Mouse (Mus musculus) neural tube, embryonic 15.5 days (tissue): Measurements from ENCODE around the gene Rnf222. TPM values are rescaled to one million over a fixed set of nuclear protein-coding genes. Genes with fewer than 3 reads are reported as not detected.

Experiments used
- ATAC-seq: fragments of 200-750 bp; cut with Nextera tagmentation; 2 replicates; pipeline ENCODE4 v1.8.0; 2017; ENCODE audit warnings: mild to moderate bottlenecking, moderate TSS enrichment, moderate library complexity; ENCODE audit not compliant: low FRiP score
- H3K27ac ChIP-seq: fragments of 300-500 bp; sonication (generic); replicated peaks from 2 replicates; pipeline ENCODE4 v1.5.1; 2015; ENCODE audit warnings: mild to moderate bottlenecking, inconsistent platforms
- H3K27me3 ChIP-seq: fragments of 300-500 bp; sonication (generic); replicated peaks from 2 replicates; pipeline ENCODE4 v1.6.1; 2015; ENCODE audit warnings: inconsistent platforms
- H3K36me3 ChIP-seq: fragments of 300-500 bp; sonication (generic); 2 replicates; pipeline ENCODE4 v1.6.1; 2015; ENCODE audit warnings: inconsistent platforms
- H3K4me1 ChIP-seq: fragments of 300-500 bp; sonication (generic); 2 replicates; pipeline ENCODE4 v1.6.1; 2015; ENCODE audit warnings: inconsistent platforms
- H3K4me2 ChIP-seq: fragments of 300-500 bp; sonication (generic); 2 replicates; pipeline ENCODE4 v1.6.1; 2015; ENCODE audit warnings: inconsistent platforms, mild to moderate bottlenecking, moderate library complexity
- H3K4me3 ChIP-seq: fragments of 300-500 bp; sonication (generic); replicated peaks from 2 replicates; pipeline ENCODE4 v1.5.1; 2015; ENCODE audit warnings: mild to moderate bottlenecking, inconsistent platforms
- H3K9ac ChIP-seq: fragments of 300-500 bp; sonication (generic); replicated peaks from 2 replicates; pipeline ENCODE4 v1.6.1; 2015; ENCODE audit warnings: mild to moderate bottlenecking, inconsistent platforms
- H3K9me3 ChIP-seq: fragments of 300-500 bp; sonication (generic); replicated peaks from 2 replicates; pipeline ENCODE4 v1.6.1; 2016; ENCODE audit warnings: inconsistent platforms
- WGBS: fragments of 180-500 bp; shearing (Covaris S2); methylation state at CpG from one replicate; pipeline ENCODE4 v1.1.7; 2015; ENCODE audit warnings: mixed read lengths; 5-methylcytosine and 5-hydroxymethylcytosine counted together
- polyA plus RNA-seq: library from polyadenylated mRNA; unstranded; fragments of >200 nt; fragmentation: Nextera tagmentation; extraction: Ambion mirVana; gene quantifications from 2 replicates; pipeline ENCODE4 v1.2.1, GENCODE M21; 2015

Rnf222 gene
- polyA plus RNA-seq, 1 experiment from 2014 or later = not detected

- peaks cover 20% of the 10 kb centered on the region for H3K4me1 ChIP-seq
- H3K9me3 ChIP-seq = no peaks in the 10 kb centered on the region
- peak overlapping the region; percentile 80 for H3K4me2 ChIP-seq
- 0 out of 2 replicates have a peak, but pooled peaks cover 4% of the 10 kb centered on the region for H3K27me3 ChIP-seq
- WGBS = 2% methylated on average over 11 of the region's 11 CpGs
- H3K27ac ChIP-seq = no peak overlapping the region
- peak overlapping the region; percentile 96 for H3K9ac ChIP-seq
- no peak for ATAC-seq
- peak overlapping the region; percentile 93 for H3K4me3 ChIP-seq
- peaks cover 42% of the 10 kb centered on the region for H3K36me3 ChIP-seq
Observed at GRCm38 (mm10) chr11:68902367-68902766, 14.0 kb downstream of the Rnf222 start.

- peak overlapping the region; percentile 80 for H3K4me2 ChIP-seq
- H3K4me3 ChIP-seq = peak overlapping the region; percentile 93
- H3K27ac ChIP-seq = no peak overlapping the region
- no peak for ATAC-seq
- H3K4me1 ChIP-seq = peaks cover 20% of the 10 kb centered on the region
- 0 out of 2 replicates have a peak, but pooled peaks cover 4% of the 10 kb centered on the region for H3K27me3 ChIP-seq
- peak overlapping the region; percentile 96 for H3K9ac ChIP-seq
- WGBS = 81% methylated on average over 5 of the region's 5 CpGs
- no peaks in the 10 kb centered on the region for H3K9me3 ChIP-seq
- peaks cover 42% of the 10 kb centered on the region for H3K36me3 ChIP-seq
Observed at GRCm38 (mm10) chr11:68902823-68903222, 14.5 kb downstream of the Rnf222 start.

GRCm38 (mm10) chr11:68903775-68904174 is 15.4 kb downstream of the Rnf222 start:
- Histone ChIP-seq H3K4me1 (peaks cover 20% of the 10 kb centered on the region), H3K27ac (no peak overlapping the region), H3K27me3 (0 out of 2 replicates have a peak, but pooled peaks cover 4% of the 10 kb centered on the region), H3K36me3 (peaks cover 42% of the 10 kb centered on the region), H3K4me3 (no peak overlapping the region), H3K9me3 (no peaks in the 10 kb centered on the region), H3K4me2 (no peak overlapping the region), H3K9ac (no peak overlapping the region)
- 94% methylated on average over 2 of the region's 2 CpGs for WGBS
- ATAC-seq = no peak

- WGBS = 86% methylated on average over 8 of the region's 8 CpGs
- peaks cover 20% of the 10 kb centered on the region for H3K4me1 ChIP-seq
- no peak overlapping the region for H3K9ac ChIP-seq
- H3K27ac ChIP-seq = no peak overlapping the region
- no peak overlapping the region for H3K4me2 ChIP-seq
- H3K27me3 ChIP-seq = no peaks in the 10 kb centered on the region
- no peaks in the 10 kb centered on the region for H3K9me3 ChIP-seq
- no peak overlapping the region for H3K4me3 ChIP-seq
- peaks cover 42% of the 10 kb centered on the region for H3K36me3 ChIP-seq
- ATAC-seq = no peak
Observed at GRCm38 (mm10) chr11:68904375-68905137, 16.2 kb downstream of the Rnf222 start.

GRCm38 (mm10) chr11:68905138-68905531 is 16.8 kb downstream of the Rnf222 start:
- H3K4me2 ChIP-seq = no peak overlapping the region
- H3K9me3 ChIP-seq = no peaks in the 10 kb centered on the region
- WGBS = 79% methylated on average over 3 of the region's 3 CpGs
- no peak for ATAC-seq
- H3K27me3 ChIP-seq = no peaks in the 10 kb centered on the region
- peaks cover 42% of the 10 kb centered on the region for H3K36me3 ChIP-seq
- H3K4me1 ChIP-seq = peaks cover 20% of the 10 kb centered on the region
- no peak overlapping the region for H3K27ac ChIP-seq
- no peak overlapping the region for H3K9ac ChIP-seq
- no peak overlapping the region for H3K4me3 ChIP-seq

- peaks cover 17% of the 10 kb centered on the region for H3K4me1 ChIP-seq
- no peaks in the 10 kb centered on the region for H3K27me3 ChIP-seq
- no peak overlapping the region for H3K27ac ChIP-seq
- H3K9me3 ChIP-seq = no peaks in the 10 kb centered on the region
- no peak overlapping the region for H3K4me3 ChIP-seq
- no peak for ATAC-seq
- H3K36me3 ChIP-seq = peaks cover 42% of the 10 kb centered on the region
- 90% methylated on average over 9 of the region's 9 CpGs for WGBS
- no peak overlapping the region for H3K4me2 ChIP-seq
- H3K9ac ChIP-seq = no peak overlapping the region
Observed at GRCm38 (mm10) chr11:68905665-68906460, 17.5 kb downstream of the Rnf222 start.

GRCm38 (mm10) chr11:68906461-68906790 is 18.1 kb downstream of the Rnf222 start:
- no peak overlapping the region for H3K9ac ChIP-seq
- H3K27ac ChIP-seq = no peak overlapping the region
- H3K4me1 ChIP-seq = peaks cover 14% of the 10 kb centered on the region
- no peaks in the 10 kb centered on the region for H3K27me3 ChIP-seq
- H3K4me2 ChIP-seq = no peak overlapping the region
- ATAC-seq = no peak
- WGBS = 78% methylated on average over 4 of the region's 4 CpGs
- H3K36me3 ChIP-seq = peaks cover 42% of the 10 kb centered on the region
- H3K4me3 ChIP-seq = no peak overlapping the region
- H3K9me3 ChIP-seq = no peaks in the 10 kb centered on the region

- H3K9ac ChIP-seq = no peak overlapping the region
- no peak overlapping the region for H3K4me3 ChIP-seq
- peaks cover 42% of the 10 kb centered on the region for H3K36me3 ChIP-seq
- H3K27ac ChIP-seq = no peak overlapping the region
- no peaks in the 10 kb centered on the region for H3K27me3 ChIP-seq
- H3K4me1 ChIP-seq = peaks cover 14% of the 10 kb centered on the region
- no peaks in the 10 kb centered on the region for H3K9me3 ChIP-seq
- H3K4me2 ChIP-seq = no peak overlapping the region
- ATAC-seq = no peak
- WGBS = 82% methylated on average over 3 of the region's 3 CpGs
Observed at GRCm38 (mm10) chr11:68907251-68907650, 18.9 kb downstream of the Rnf222 start.

- H3K4me1 ChIP-seq = 0 out of 2 replicates have a peak, but pooled peaks cover 3% of the 10 kb centered on the region
- WGBS = 52% methylated on average over 7 of the region's 7 CpGs
Observed at GRCm38 (mm10) chr11:68908846-68909503, 20.6 kb downstream of the Rnf222 start.

GRCm38 (mm10) chr11:68911531-68912177 is 23.3 kb downstream of the Rnf222 start:
- whole genome bisulfite sequencing = 49% methylated on average over 14 of the region's 14 CpGs
- Histone ChIP-seq H3K4me1 (no peaks in the 10 kb centered on the region), H3K4me3 (no peak overlapping the region), H3K9ac (no peak overlapping the region), H3K4me2 (no peak overlapping the region), H3K27ac (no peak overlapping the region), H3K36me3 (peaks cover 6% of the 10 kb centered on the region), H3K27me3 (no peaks in the 10 kb centered on the region), H3K9me3 (no peaks in the 10 kb centered on the region)
- no peak for ATAC-seq

More at GRCm38 (mm10) chr11:68908846-68909503, 20.6 kb downstream of the Rnf222 start:
- no peak overlapping the region for H3K4me3 ChIP-seq
- H3K9me3 ChIP-seq = no peaks in the 10 kb centered on the region
- H3K27ac ChIP-seq = no peak overlapping the region
- no peaks in the 10 kb centered on the region for H3K27me3 ChIP-seq
- H3K9ac ChIP-seq = no peak overlapping the region
- no peak for ATAC-seq
- peaks cover 32% of the 10 kb centered on the region for H3K36me3 ChIP-seq
- H3K4me2 ChIP-seq = no peak overlapping the region

GRCm38 (mm10) chr11:68914566-68914965 is 26.2 kb downstream of the Rnf222 start:
- no peak for ATAC-seq
- Histone ChIP-seq H3K4me3 (no peak overlapping the region), H3K9ac (no peak overlapping the region), H3K9me3 (no peaks in the 10 kb centered on the region), H3K36me3 (no peaks in the 10 kb centered on the region), H3K27me3 (no peaks in the 10 kb centered on the region), H3K4me2 (no peak overlapping the region), H3K4me1 (no peaks in the 10 kb centered on the region), H3K27ac (no peak overlapping the region)
- WGBS = 92% methylated on average over 4 of the region's 4 CpGs
